23 mouse cellular contexts compared by ENCODE assay signal in genomic region chr4:103346849-103347248, GRCm38 (mm10). TPM values are rescaled to one million over a fixed set of nuclear protein-coding genes. Genes with fewer than 3 reads are reported as not detected.
A peak's percentile ranks its signal among the peaks of the same experiment; 100 is the strongest.
DNase-seq lines count a peak whose midpoint lies in the region; ATAC-seq and TF ChIP-seq lines count a peak whose summit lies in the region.
"Had no signal": no experiment of that assay in that cellular context is flagged by ENCODE, and none has a peak within 500 bp of the region (broad histone marks: within the 10 kb centered on the region; RNA-seq: fewer than 3 reads in every experiment).

No protein-coding gene starts in this region.

- H3K4me3 ChIP-seq in forebrain, postnatal 0 days (ENCODE audit: low read depth, low read length), result no peak overlapping the region
- H3K4me3 ChIP-seq: embryonic facial prominence, embryonic 13.5 days; heart, embryonic 12.5 days; hindbrain, embryonic 13.5 days; layer of hippocampus, adult 2 months; limb, embryonic 15.5 days; neural tube, embryonic 12.5 days had no signal

- no peaks in the 10 kb centered on the region for H3K36me3 ChIP-seq in forebrain, postnatal 0 days (ENCODE audit: insufficient read depth)
- H3K36me3 ChIP-seq: embryonic facial prominence, embryonic 13.5 days; heart, embryonic 12.5 days; hindbrain, embryonic 13.5 days; limb, embryonic 15.5 days; neural tube, embryonic 12.5 days had no signal

- no peaks in the 10 kb centered on the region for H3K27me3 ChIP-seq in forebrain, postnatal 0 days (ENCODE audit: insufficient read depth, low read length)
- H3K27me3 ChIP-seq: embryonic facial prominence, embryonic 13.5 days; heart, embryonic 12.5 days; hindbrain, embryonic 13.5 days; limb, embryonic 15.5 days; neural tube, embryonic 12.5 days had no signal

- no peak for TF ChIP-seq CTCF in forebrain, postnatal 0 days (IDR thresholded peaks at IDR 0.05; ENCODE audit: low read depth)

- no peak for ATAC-seq in forebrain, postnatal 0 days

- WGBS in forebrain, postnatal 0 days, result 32% methylated on average over 5 of the region's 5 CpGs

- H3K9ac ChIP-seq in forebrain, postnatal 0 days, result no peak overlapping the region
- H3K9ac ChIP-seq: embryonic facial prominence, embryonic 13.5 days; heart, embryonic 12.5 days; hindbrain, embryonic 13.5 days; limb, embryonic 15.5 days; lung, embryonic 14.5 days; neural tube, embryonic 12.5 days had no signal

- intact Hi-C loops in heart, postnatal 14 days (cut with DNase I), result loop anchor here (2.0 to 10.0 kb wide), 4 partner anchors 34 to 360 kb away; partner anchors contain the start of genes Mier1, Oma1, Slc35d1 and Wdr78

- no peaks in the 10 kb centered on the region for H3K4me1 ChIP-seq in forebrain, postnatal 0 days (ENCODE audit: insufficient read depth)
- H3K4me1 ChIP-seq: embryonic facial prominence, embryonic 13.5 days; heart, embryonic 12.5 days; hindbrain, embryonic 13.5 days; limb, embryonic 15.5 days; neural tube, embryonic 12.5 days had no signal

- no peak overlapping the region for H3K27ac ChIP-seq in forebrain, postnatal 0 days (ENCODE audit: low read depth, low read length)
- H3K27ac ChIP-seq: embryonic facial prominence, embryonic 13.5 days; hindbrain, embryonic 13.5 days; layer of hippocampus, adult 2 months; limb, embryonic 15.5 days; neural tube, embryonic 12.5 days had no signal

- DNase-seq in heart, adult 11 months, result peak; percentile 41
- no peak for DNase-seq in heart, postnatal 14 days
- DNase-seq in 3134 (ENCODE audit: extremely low read depth, insufficient read length, low spot score) (peak; percentile 44), adipocyte (ENCODE audit: low spot score) (peak; percentile 57)
- peak; percentile 19 to 78 for DNase-seq in kidney, postnatal 36 days
- DNase-seq in thymus, adult 18-20 months, result no peak
- no peak for DNase-seq in forebrain, postnatal 0 days
- DNase-seq: lung, postnatal 4 days had no signal

- H3K4me2 ChIP-seq in forebrain, postnatal 0 days (ENCODE audit: low read depth), result no peak overlapping the region
- H3K4me2 ChIP-seq: embryonic facial prominence, embryonic 13.5 days; heart, embryonic 12.5 days; hindbrain, embryonic 13.5 days; limb, embryonic 15.5 days; lung, embryonic 14.5 days; neural tube, embryonic 12.5 days had no signal

- H3K9me3 ChIP-seq in forebrain, postnatal 0 days (ENCODE audit: low read length), result no peaks in the 10 kb centered on the region
- H3K9me3 ChIP-seq: embryonic facial prominence, embryonic 13.5 days; heart, embryonic 12.5 days; hindbrain, embryonic 13.5 days; limb, embryonic 15.5 days; neural tube, embryonic 12.5 days had no signal

RNA-seq across cellular contexts. Expression of gene Oma1, which starts 33.2 kb away (rescaled TPM):
- total RNA-seq in heart, postnatal 14 days (2021), result 10 to 100 TPM; 24.5 to 25.2 TPM
- total RNA-seq in forebrain, postnatal 0 days (2014; rRNA removed), result 10.3 and 10.8 TPM in 2 replicates
- 11.7 and 15.9 TPM in 2 replicates for polyA plus RNA-seq in forebrain, postnatal 0 days (2015; fragmentation: Nextera tagmentation; extraction: Ambion mirVana)

RNA-seq across cellular contexts. Expression of gene 4921539E11Rik, which starts 56.2 kb away (rescaled TPM):
- total RNA-seq in heart, postnatal 14 days (2021), result not detected
- total RNA-seq in forebrain, postnatal 0 days (2014; rRNA removed), result not detected in 2 replicates
- polyA plus RNA-seq in forebrain, postnatal 0 days (2015; fragmentation: Nextera tagmentation; extraction: Ambion mirVana), result not detected in 2 replicates
- total RNA-seq: adrenal gland, postnatal 14 days; gastrocnemius, adult 18-20 months; gastrocnemius, postnatal 4 days; heart, postnatal 25 days; layer of hippocampus, adult 2 months; left cerebral cortex, postnatal 36 days had no signal
- polyA plus RNA-seq: brain, embryonic 14.5 days; embryonic facial prominence, embryonic 13.5 days; forebrain, embryonic 16.5 days; heart, embryonic 12.5 days; hindbrain, embryonic 13.5 days; inflammation-experienced regulatory T-cells, adult 6 months; limb, embryonic 15.5 days; lung, embryonic 14.5 days; neural tube, embryonic 12.5 days had no signal

Comparison
In these comparisons a context has a peak if more than half of its experiments do, and no peak if none do; other contexts are left out.
1. DNase-seq: peak in heart, adult 11 months (single experiment), 3134 (single experiment), adipocyte (single experiment) and kidney, postnatal 36 days (2 of 2); none in heart, postnatal 14 days (0 of 2), thymus, adult 18-20 months (0 of 2) and forebrain, postnatal 0 days (single experiment).